26 mouse cellular contexts compared by ENCODE assay signal in genomic region chr14:62609904-62610303, GRCm38 (mm10). TPM values are rescaled to one million over a fixed set of nuclear protein-coding genes. Genes with fewer than 3 reads are reported as not detected.
DNase-seq lines count a peak whose midpoint lies in the region; ATAC-seq and TF ChIP-seq lines count a peak whose summit lies in the region.
"Had no signal": no experiment of that assay in that cellular context is flagged by ENCODE, and none has a peak within 500 bp of the region (broad histone marks: within the 10 kb centered on the region; RNA-seq: fewer than 3 reads in every experiment).

No protein-coding gene starts in this region.

- H3K4me2 ChIP-seq in lung, postnatal 0 days (replicated peaks; ENCODE audit: low read depth, low read length) = no peak overlapping the region
- H3K4me2 ChIP-seq: embryonic facial prominence, embryonic 12.5 days; forebrain, embryonic 13.5 days; forebrain, embryonic 15.5 days had no signal

- no peaks in the 10 kb centered on the region for H3K27me3 ChIP-seq in lung, postnatal 0 days (replicated peaks; ENCODE audit: insufficient read depth, low read length)
- H3K27me3 ChIP-seq: CH12.LX; embryonic facial prominence, embryonic 12.5 days; forebrain, embryonic 13.5 days; forebrain, embryonic 15.5 days had no signal

- no peak overlapping the region for H3K4me3 ChIP-seq in lung, postnatal 0 days (ENCODE audit: low read depth, low read length)
- no peak overlapping the region for H3K4me3 ChIP-seq in lung, adult 2 months (replicated peaks; ENCODE audit: extremely low read depth, low read depth, low read length)
- H3K4me3 ChIP-seq: embryonic facial prominence, embryonic 10.5 days; embryonic facial prominence, embryonic 12.5 days; forebrain, embryonic 13.5 days; forebrain, embryonic 15.5 days had no signal

- H3K36me3 ChIP-seq in lung, postnatal 0 days (ENCODE audit: insufficient read depth, low read length) = no peaks in the 10 kb centered on the region
- H3K36me3 ChIP-seq: embryonic facial prominence, embryonic 10.5 days; embryonic facial prominence, embryonic 12.5 days; G1E had no signal

- TF ChIP-seq POLR2A in lung, adult 2 months (IDR thresholded peaks at IDR 0.05; ENCODE audit: borderline replicate concordance, extremely low read depth, low read depth, low read length) = no peak

- H3K9ac ChIP-seq in lung, postnatal 0 days (replicated peaks; ENCODE audit: low read depth) = no peak overlapping the region
- H3K9ac ChIP-seq: embryonic facial prominence, embryonic 12.5 days; forebrain, embryonic 13.5 days; forebrain, embryonic 15.5 days; forebrain, postnatal 0 days had no signal

- DNase-seq in lung, postnatal 0 days (ENCODE audit: low spot score) = peak; percentile 79
- DNase-seq in lung, adult 2 months = no peak
- DNase-seq in 3T3-L1 (ENCODE audit: low read depth, low spot score) = peak; percentile 60
- DNase-seq in NIH3T3 (ENCODE audit: low read depth) = peak; percentile 57
- no peak for DNase-seq in kidney, postnatal 4 days
- DNase-seq in spleen, adult 18-20 months = no peak
- DNase-seq: adrenal gland, adult 2 months; adrenal gland, postnatal 10 days; adrenal gland, postnatal 25 days; B cell, adult 2 months; cerebellum, adult 11-12 months; cerebellum, adult 2 months; cerebellum, adult 9-10 months; cerebellum, postnatal 10 days; cerebellum, postnatal 25 days; forebrain, postnatal 0 days had no signal

- peak; percentile 68 for ATAC-seq in lung, postnatal 0 days
- ATAC-seq: CD4-positive, CD25-positive, alpha-beta regulatory T cell, adult 4 months; forebrain, embryonic 13.5 days; forebrain, embryonic 15.5 days; forebrain, postnatal 0 days had no signal

- 37% methylated on average over 3 of the region's 3 CpGs for WGBS in lung, postnatal 0 days
- 39% methylated on average over 3 of the region's 3 CpGs for WGBS in lung, adult 2 months

- TF ChIP-seq CTCF in lung, postnatal 0 days (IDR thresholded peaks at IDR 0.05) = no peak
- no peak for TF ChIP-seq CTCF in lung, adult 2 months (IDR thresholded peaks at IDR 0.05; ENCODE audit: insufficient read depth, low read length)

- H3K4me1 ChIP-seq in lung, postnatal 0 days (ENCODE audit: insufficient read depth, low read depth, low read length) = no peaks in the 10 kb centered on the region
- no peaks in the 10 kb centered on the region for H3K4me1 ChIP-seq in lung, adult 2 months (ENCODE audit: control insufficient read depth, insufficient read depth, low read length)
- H3K4me1 ChIP-seq: embryonic facial prominence, embryonic 10.5 days; embryonic facial prominence, embryonic 12.5 days had no signal

- H3K9me3 ChIP-seq in lung, postnatal 0 days (ENCODE audit: low read length) = no peaks in the 10 kb centered on the region
- H3K9me3 ChIP-seq: embryonic facial prominence, embryonic 10.5 days; embryonic facial prominence, embryonic 12.5 days; forebrain, embryonic 13.5 days; forebrain, embryonic 15.5 days; G1E had no signal

- TF ChIP-seq EP300 in lung, postnatal 0 days (IDR thresholded peaks at IDR 0.05) = peak; percentile 55

- no peak overlapping the region for H3K27ac ChIP-seq in lung, postnatal 0 days (ENCODE audit: low read length)
- H3K27ac ChIP-seq: embryonic facial prominence, embryonic 10.5 days; embryonic facial prominence, embryonic 12.5 days; forebrain, embryonic 13.5 days; forebrain, embryonic 15.5 days had no signal

RNA-seq across cellular contexts. Expression of gene Gm4131, which starts 43.2 kb away (rescaled TPM):
- polyA plus RNA-seq in lung, postnatal 0 days (2015; fragmentation: Nextera tagmentation; extraction: Ambion mirVana) = not detected in 2 replicates
- polyA plus RNA-seq in lung, adult 2 months (2012; rRNA removed) = not detected in 2 replicates
- polyA plus RNA-seq: adrenal gland, adult 2 months; CD4-positive, CD25-positive, alpha-beta regulatory T cell, adult 4 months; cerebellum, adult 2 months; cortical plate, adult 2 months; embryonic facial prominence, embryonic 10.5 days; embryonic facial prominence, embryonic 12.5 days; forebrain, embryonic 11.5 days; forebrain, embryonic 15.5 days; G1E had no signal

RNA-seq across cellular contexts. Expression of gene Serpine3, which starts 53.6 kb away (rescaled TPM):
- not detected in 2 replicates for polyA plus RNA-seq in lung, postnatal 0 days (2015; fragmentation: Nextera tagmentation; extraction: Ambion mirVana)
- not detected in 2 replicates for polyA plus RNA-seq in lung, adult 2 months (2012; rRNA removed)
- polyA plus RNA-seq: adrenal gland, adult 2 months; CD4-positive, CD25-positive, alpha-beta regulatory T cell, adult 4 months; cerebellum, adult 2 months; cortical plate, adult 2 months; embryonic facial prominence, embryonic 10.5 days; embryonic facial prominence, embryonic 12.5 days; embryonic facial prominence, embryonic 14.5 days; forebrain, embryonic 11.5 days; forebrain, embryonic 13.5 days; forebrain, embryonic 15.5 days; G1E had no signal

RNA-seq across cellular contexts. Expression of gene Fam124a, which starts 54.4 kb away (rescaled TPM):
- polyA plus RNA-seq in lung, postnatal 0 days (2015; fragmentation: Nextera tagmentation; extraction: Ambion mirVana) = 9.4 and 10.2 TPM in 2 replicates
- 14.6 and 17.7 TPM in 2 replicates for polyA plus RNA-seq in lung, adult 2 months (2012; rRNA removed)
- polyA plus RNA-seq: CD4-positive, CD25-positive, alpha-beta regulatory T cell, adult 4 months; G1E had no signal

Comparison
In these comparisons a context has a peak if more than half of its experiments do, and no peak if none do; other contexts are left out.
1. DNase-seq: peak in lung, postnatal 0 days (single experiment), 3T3-L1 (single experiment) and NIH3T3 (single experiment); none in lung, adult 2 months (single experiment), kidney, postnatal 4 days (0 of 2) and spleen, adult 18-20 months (0 of 2).